Mouse (Mus musculus) embryonic facial prominence, embryonic 12.5 days (tissue): ENCODE data around the gene Orai2. TPM values are rescaled to one million over a fixed set of nuclear protein-coding genes. Genes with fewer than 3 reads are reported as not detected.
A peak's percentile ranks its signal among the peaks of the same experiment; 100 is the strongest.
"Not testable (repeated sequence)": the region's sequence is repeated elsewhere in the genome, so short reads cannot be mapped to it uniquely, and the experiment has no call there.

Source experiments
- ATAC-seq: fragments of 200-750 bp; cut with Nextera tagmentation; 2 replicates; pipeline ENCODE4 v1.8.0; 2017; ENCODE audit not compliant: insufficient number of reproducible peaks, insufficient read depth, low FRiP score, low TSS enrichment
- H3K27ac ChIP-seq: fragments of 300-500 bp; sonication (generic); 2 replicates; pipeline ENCODE4 v1.5.1; 2016; ENCODE audit warnings: mild to moderate bottlenecking
- H3K27me3 ChIP-seq: fragments of 300-500 bp; sonication (generic); 2 replicates; pipeline ENCODE4 v1.6.1; 2016; ENCODE audit warnings: mild to moderate bottlenecking, moderate library complexity
- H3K36me3 ChIP-seq: fragments of 300-500 bp; sonication (generic); 2 replicates; pipeline ENCODE4 v1.6.1; 2016; ENCODE audit warnings: mild to moderate bottlenecking
- H3K4me1 ChIP-seq: fragments of 300-500 bp; sonication (generic); 2 replicates; pipeline ENCODE4 v1.6.1; 2016
- H3K4me2 ChIP-seq: fragments of 300-500 bp; sonication (generic); replicated peaks from 2 replicates; pipeline ENCODE4 v1.6.1; 2016; ENCODE audit warnings: mild to moderate bottlenecking, moderate library complexity
- H3K4me3 ChIP-seq: fragments of 300-500 bp; sonication (generic); 2 replicates; pipeline ENCODE4 v1.5.1; 2016; ENCODE audit warnings: mild to moderate bottlenecking
- H3K9ac ChIP-seq: fragments of 300-500 bp; sonication (generic); 2 replicates; pipeline ENCODE4 v1.6.1; 2016; ENCODE audit warnings: mild to moderate bottlenecking, moderate library complexity
- H3K9me3 ChIP-seq: fragments of 300-500 bp; sonication (generic); 2 replicates; pipeline ENCODE4 v1.6.1; 2016; ENCODE audit warnings: mild to moderate bottlenecking, moderate library complexity
- WGBS: fragments of 180-500 bp; shearing (Covaris S2); methylation state at CpG from one replicate; pipeline ENCODE4 v1.1.7; 2016; 5-methylcytosine and 5-hydroxymethylcytosine counted together
- microRNA-seq: library from miRNA; unstranded; fragments of <30 nt; microRNA quantifications from one replicate; pipeline ENCODE4, GENCODE M21; 2017
- polyA plus RNA-seq: library from polyadenylated mRNA; unstranded; fragments of >200 nt; fragmentation: Nextera tagmentation; extraction: Ambion mirVana; gene quantifications from 2 replicates; pipeline ENCODE4 v1.2.1, GENCODE M21; 2016

Orai2 gene
- polyA plus RNA-seq, 1 experiment from 2014 or later, result 12.6 TPM

- ATAC-seq, result peak; percentile 37; the same call in 1 of the 2 replicates
- Histone ChIP-seq H3K27me3 (no peaks in the 10 kb centered on the region), H3K27ac (peak overlapping the region; percentile 55; the same call in 1 of the 2 replicates), H3K4me1 (peaks cover 17% of the 10 kb centered on the region), H3K4me3 (peak overlapping the region; percentile 93), H3K9me3 (no peaks in the 10 kb centered on the region), H3K4me2 (peak overlapping the region; percentile 92), H3K9ac (peak overlapping the region; percentile 81), H3K36me3 (peaks cover 25% of the 10 kb centered on the region)
- 0% methylated on average over 22 of the region's 22 CpGs for WGBS
Observed at GRCm38 (mm10) chr5:136116784-136117112, 53.8 kb downstream of the Orai2 start.

GRCm38 (mm10) chr5:136115891-136116783 lies 54.4 kb downstream of the Orai2 start, which contains the start of gene Polr2j:
Gene Polr2j, plus strand, starts transcription at chr5:136116631.
- H3K27me3 ChIP-seq, result no peaks in the 10 kb centered on the region
- H3K36me3 ChIP-seq, result peaks cover 19% of the 10 kb centered on the region
- peak within 1 kb of the TSS; percentile 93 for H3K4me3 ChIP-seq
- H3K9me3 ChIP-seq, result no peaks in the 10 kb centered on the region
- peak within 1 kb of the TSS; percentile 92 for H3K4me2 ChIP-seq
- peak; percentile 84 for ATAC-seq
- H3K4me1 ChIP-seq, result peaks cover 17% of the 10 kb centered on the region
- H3K27ac ChIP-seq, result peak within 1 kb of the TSS; percentile 55; the same call in 1 of the 2 replicates
- H3K9ac ChIP-seq, result peak within 1 kb of the TSS; percentile 81
- WGBS, result 3% methylated on average over 42 of the region's 42 CpGs

GRCm38 (mm10) chr5:136113546-136113945 lies 57.0 kb downstream of the Orai2 start:
- H3K9me3 ChIP-seq, H3K36me3 ChIP-seq, H3K27me3 ChIP-seq, H3K4me2 ChIP-seq, ATAC-seq, H3K27ac ChIP-seq, H3K4me3 ChIP-seq, H3K9ac ChIP-seq: not testable (repeated sequence)
- H3K4me1 ChIP-seq, result peaks cover 17% of the 10 kb centered on the region
- WGBS, result 38% methylated on average over 4 of the region's 4 CpGs

DNA sequence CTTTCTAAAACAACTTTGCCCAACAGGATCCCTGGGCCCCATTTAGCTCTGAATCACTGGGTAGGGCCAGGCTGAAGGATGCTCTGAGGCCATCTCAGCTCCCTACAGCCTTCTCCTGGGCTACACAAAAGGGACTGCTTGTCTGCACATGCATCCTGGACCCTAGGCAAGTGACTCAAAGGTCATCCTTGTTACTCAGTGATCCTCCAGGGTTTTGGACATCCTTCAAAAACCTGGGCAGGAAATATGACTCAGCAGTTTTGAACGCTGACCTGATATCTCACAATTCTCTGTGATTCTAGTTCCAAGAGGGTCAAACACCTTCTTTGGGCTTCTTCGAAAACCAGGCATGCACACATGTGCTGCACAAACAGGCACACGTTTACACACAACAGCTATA lies 61.5 kb downstream of the Orai2 start:
- 75% methylated on average over 3 of the region's 3 CpGs for WGBS
- no peak overlapping the region for H3K4me2 ChIP-seq
- no peak overlapping the region for H3K4me3 ChIP-seq
- no peaks in the 10 kb centered on the region for H3K36me3 ChIP-seq
- H3K4me1 ChIP-seq, result no peaks in the 10 kb centered on the region
- no peak for ATAC-seq
- H3K9me3 ChIP-seq, result no peaks in the 10 kb centered on the region
- H3K27me3 ChIP-seq, result no peaks in the 10 kb centered on the region
- no peak overlapping the region for H3K9ac ChIP-seq
- H3K27ac ChIP-seq, result no peak overlapping the region

- no peaks in the 10 kb centered on the region for H3K4me1 ChIP-seq
- no peaks in the 10 kb centered on the region for H3K9me3 ChIP-seq
- H3K4me3 ChIP-seq, result no peak overlapping the region
- no peak overlapping the region for H3K27ac ChIP-seq
- H3K36me3 ChIP-seq, result no peaks in the 10 kb centered on the region
- no peak overlapping the region for H3K9ac ChIP-seq
- 0 out of 2 replicates have a peak, but pooled peaks cover 2% of the 10 kb centered on the region for H3K27me3 ChIP-seq
- H3K4me2 ChIP-seq, result no peak overlapping the region
- 39% methylated on average over 2 of the region's 2 CpGs for WGBS
- no peak for ATAC-seq
Observed at GRCm38 (mm10) chr5:136108486-136108885, 62.0 kb downstream of the Orai2 start.

- ATAC-seq, result no peak
- no peak overlapping the region for H3K9ac ChIP-seq
- H3K4me2 ChIP-seq, result no peak overlapping the region
- no peaks in the 10 kb centered on the region for H3K36me3 ChIP-seq
- WGBS, result 70% methylated on average over 5 of the region's 5 CpGs
- no peaks in the 10 kb centered on the region for H3K9me3 ChIP-seq
- H3K27me3 ChIP-seq, result peaks cover 26% of the 10 kb centered on the region; the same call in 1 of the 2 replicates
- H3K4me3 ChIP-seq, result no peak overlapping the region
- peaks cover 7% of the 10 kb centered on the region; the same call in 1 of the 2 replicates for H3K4me1 ChIP-seq
- H3K27ac ChIP-seq, result no peak overlapping the region
Observed at GRCm38 (mm10) chr5:136104511-136104910, 66.0 kb downstream of the Orai2 start.

GRCm38 (mm10) chr5:136102099-136102820 lies 68.3 kb downstream of the Orai2 start:
- Histone ChIP-seq H3K27me3 (peaks cover 28% of the 10 kb centered on the region; the same call in 1 of the 2 replicates), H3K4me3 (peak overlapping the region; percentile 28), H3K27ac (no peak overlapping the region), H3K36me3 (no peaks in the 10 kb centered on the region), H3K9ac (peak overlapping the region; percentile 36), H3K4me1 (peaks cover 7% of the 10 kb centered on the region; the same call in 1 of the 2 replicates), H3K4me2 (peak overlapping the region; percentile 62), H3K9me3 (no peaks in the 10 kb centered on the region)
- 7% methylated on average over 41 of the region's 41 CpGs for WGBS
- peak; percentile 59; the same call in 1 of the 2 replicates for ATAC-seq

- Histone ChIP-seq H3K27ac (no peak overlapping the region), H3K27me3 (peaks cover 30% of the 10 kb centered on the region; the same call in 1 of the 2 replicates), H3K4me2 (no peak overlapping the region), H3K9ac (no peak overlapping the region), H3K4me1 (peaks cover 7% of the 10 kb centered on the region; the same call in 1 of the 2 replicates), H3K4me3 (no peak overlapping the region), H3K36me3 (no peaks in the 10 kb centered on the region), H3K9me3 (no peaks in the 10 kb centered on the region)
- WGBS, result 76% methylated on average over 10 of the region's 10 CpGs
- ATAC-seq, result no peak
Observed at GRCm38 (mm10) chr5:136098536-136098935, 72.0 kb downstream of the Orai2 start.

Small RNA genes lying within 50 kb of the gene (microRNA-seq; reads per million reads assigned to microRNA genes)
- 0.54 reads per million for gene Mir7035

Other genes with a start within 250 kb of the Orai2 start
- 221 and 228 TPM in 2 replicates for gene Ywhag, start 236.1 kb downstream of the Orai2 start, polyA plus RNA-seq
- 4.7 and 5.1 TPM in 2 replicates for gene Ssc4d, start 196.2 kb downstream of the Orai2 start, polyA plus RNA-seq
- gene Zp3, start 190.6 kb downstream of the Orai2 start, polyA plus RNA-seq, result 0.12 TPM in 1 of 2 replicates, not detected in the other
- gene Dtx2, start 175.9 kb downstream of the Orai2 start, polyA plus RNA-seq, result 33.8 and 38.9 TPM in 2 replicates
- gene Upk3b, start 132.2 kb downstream of the Orai2 start, polyA plus RNA-seq, result 0.18 and 0.91 TPM in 2 replicates
- gene Upk3bl, start 116.2 kb downstream of the Orai2 start, polyA plus RNA-seq, result 8.7 and 9.8 TPM in 2 replicates
- gene Rasa4, start 86.8 kb downstream of the Orai2 start, polyA plus RNA-seq, result 13.1 and 13.7 TPM in 2 replicates
- gene Polr2j, start 54.1 kb downstream of the Orai2 start, polyA plus RNA-seq, result 230 and 234 TPM in 2 replicates
- gene Lrwd1, start 34.6 kb downstream of the Orai2 start, polyA plus RNA-seq, result 49.1 and 50.0 TPM in 2 replicates
- gene Alkbh4, start 34.6 kb downstream of the Orai2 start, polyA plus RNA-seq, result 28.4 and 29.5 TPM in 2 replicates
- 54.5 and 60.2 TPM in 2 replicates for gene Prkrip1, start 28.2 kb upstream of the Orai2 start, polyA plus RNA-seq
- 14.8 and 15.8 TPM in 2 replicates for gene Sh2b2, start 75.8 kb upstream of the Orai2 start, polyA plus RNA-seq